Mouse (Mus musculus) thymus, adult 2 months (tissue): ENCODE data around the gene Icam2.

Source experiments
- CTCF ChIP-seq: fragments of 200-500 bp; IDR thresholded peaks from 2 replicates; pipeline ENCODE4 v1.5.1; 2012; ENCODE audit warnings: mild to moderate bottlenecking, control low read depth, low read length, moderate library complexity, borderline replicate concordance; ENCODE audit not compliant: control insufficient read depth, poor library complexity, insufficient read depth; ENCODE audit errors: extremely low read depth
- POLR2A ChIP-seq: fragments of 200-500 bp; IDR thresholded peaks from 2 replicates; pipeline ENCODE4 v1.6.1; 2012; ENCODE audit warnings: mild to moderate bottlenecking, low read length, control low read depth, moderate library complexity; ENCODE audit not compliant: control insufficient read depth, poor library complexity, insufficient read depth; ENCODE audit errors: extremely low read depth

DNA sequence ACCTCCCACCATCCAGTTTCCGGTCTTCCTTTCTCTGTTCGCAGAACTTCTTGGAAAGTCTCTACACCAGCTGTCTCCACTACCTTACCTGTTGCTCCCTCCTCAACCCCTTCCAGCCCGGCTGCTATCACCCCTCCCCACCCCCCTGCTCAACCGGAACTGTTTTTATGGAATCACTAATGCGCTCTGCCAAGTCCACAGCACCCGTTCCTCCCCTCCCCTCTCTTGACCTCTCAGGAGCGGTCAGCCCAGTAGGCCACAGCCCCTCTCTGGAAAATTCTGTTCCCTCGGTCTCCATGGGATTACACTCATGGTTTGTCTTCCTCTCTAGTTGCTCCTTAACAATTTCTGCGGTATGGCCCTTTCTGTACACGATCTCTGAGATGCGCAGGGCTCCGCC, 34.7 kb downstream of the Icam2 start, which contains the start of gene Scn4a:
- TF ChIP-seq CTCF = no peak
- TF ChIP-seq POLR2A = no peak
